Mouse (Mus musculus): Measurements from ENCODE around the gene 1700015F17Rik. TPM values are rescaled to one million over a fixed set of nuclear protein-coding genes. Genes with fewer than 3 reads are reported as not detected.

Gene 1700015F17Rik
- total RNA-seq (2014; rRNA removed) (not detected in 2 replicates), polyA plus RNA-seq (2012; rRNA removed) (not detected in 2 replicates)

DNA sequence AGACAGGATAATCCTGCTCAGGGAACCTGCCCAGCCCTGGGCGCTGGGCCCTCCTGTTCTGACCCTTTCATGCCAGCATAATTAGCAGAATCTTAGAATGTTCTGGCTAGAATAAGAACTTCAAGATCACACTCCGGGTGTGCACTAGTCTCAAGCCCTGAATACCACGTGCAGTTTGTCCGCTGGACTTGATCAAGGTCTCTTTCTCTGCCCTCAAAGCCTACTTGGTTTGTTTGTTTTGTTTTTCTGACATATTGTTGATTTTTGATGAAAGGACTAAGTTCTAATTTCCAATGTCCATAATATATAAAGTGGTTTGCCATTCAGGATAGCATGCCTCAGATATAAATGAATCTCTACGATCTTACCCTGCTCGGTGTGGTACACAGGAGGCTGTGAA is at the start of gene 1700015F17Rik:
TSS of gene 1700015F17Rik (minus strand) at position 101 of the 400 bp plus-strand sequence.
- no peak for DNase-seq (ENCODE audit: extremely low read depth, low read depth, low spot score)
- Histone ChIP-seq H3K27me3 (ENCODE audit: control insufficient read depth, insufficient read depth, low read length) (no peaks in the 10 kb centered on the region), H3K4me3 (ENCODE audit: insufficient read depth, low read depth, low read length) (no peak within 1 kb of the TSS), H3K36me3 (ENCODE audit: control insufficient read depth, insufficient read depth, low read length) (no peaks in the 10 kb centered on the region), H3K79me2 (ENCODE audit: control insufficient read depth, insufficient read depth, low read length) (no peaks in the 10 kb centered on the region), H3K4me1 (ENCODE audit: control insufficient read depth, insufficient read depth, low read length) (no peaks in the 10 kb centered on the region), H3K9ac (ENCODE audit: low read depth, low read length) (no peak within 1 kb of the TSS), H3K27ac (replicated peaks; ENCODE audit: insufficient read depth, low read depth, low read length) (no peak within 1 kb of the TSS)
- no peak for TF ChIP-seq CTCF (IDR thresholded peaks at IDR 0.05; ENCODE audit: low read depth, low read length)
- TF ChIP-seq POLR2A (IDR thresholded peaks at IDR 0.05; ENCODE audit: extremely low read depth, insufficient read depth, low read length): no peak
- 86% methylated on average over 6 of the region's 6 CpGs for WGBS

DNA sequence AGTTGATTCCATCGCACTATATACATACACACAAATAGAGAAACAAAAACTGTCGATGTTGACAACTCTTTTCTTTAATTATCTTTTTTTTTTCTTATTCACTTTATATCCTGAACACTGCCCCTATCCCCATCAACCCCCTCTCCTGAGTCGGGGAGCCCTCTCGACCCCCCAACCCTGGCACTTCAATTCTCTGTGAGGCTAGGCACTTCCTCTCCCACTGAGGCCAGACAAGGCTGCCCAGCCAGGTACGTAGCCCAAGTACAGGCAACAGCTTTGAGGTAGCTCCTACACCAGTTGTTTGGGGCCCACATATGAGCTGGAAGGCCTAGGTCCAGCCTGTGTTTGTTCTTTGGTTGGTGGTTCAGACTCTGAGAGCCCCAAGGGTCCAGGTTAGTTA is 36.5 kb upstream of the 1700015F17Rik start:
- TF ChIP-seq CTCF (IDR thresholded peaks at IDR 0.05; ENCODE audit: low read depth, low read length) (no peak), POLR2A (IDR thresholded peaks at IDR 0.05; ENCODE audit: extremely low read depth, insufficient read depth, low read length) (no peak)
- H3K4me1 ChIP-seq (ENCODE audit: control insufficient read depth, insufficient read depth, low read length): no peaks in the 10 kb centered on the region
- DNase-seq (ENCODE audit: extremely low read depth, low read depth, low spot score): no peak
- no peak overlapping the region for H3K9ac ChIP-seq (ENCODE audit: low read depth, low read length)
- peaks cover 6% of the 10 kb centered on the region; the same call in 1 of the 2 replicates for H3K36me3 ChIP-seq (ENCODE audit: control insufficient read depth, insufficient read depth, low read length)
- no peaks in the 10 kb centered on the region; the same call in 1 of the 2 replicates for H3K79me2 ChIP-seq (ENCODE audit: control insufficient read depth, insufficient read depth, low read length)
- no peaks in the 10 kb centered on the region for H3K27me3 ChIP-seq (ENCODE audit: control insufficient read depth, insufficient read depth, low read length)
- WGBS: 79% methylated on average over 5 of the region's 5 CpGs
- H3K4me3 ChIP-seq (ENCODE audit: insufficient read depth, low read depth, low read length): no peak overlapping the region
- H3K27ac ChIP-seq (replicated peaks; ENCODE audit: insufficient read depth, low read depth, low read length): no peak overlapping the region

DNA sequence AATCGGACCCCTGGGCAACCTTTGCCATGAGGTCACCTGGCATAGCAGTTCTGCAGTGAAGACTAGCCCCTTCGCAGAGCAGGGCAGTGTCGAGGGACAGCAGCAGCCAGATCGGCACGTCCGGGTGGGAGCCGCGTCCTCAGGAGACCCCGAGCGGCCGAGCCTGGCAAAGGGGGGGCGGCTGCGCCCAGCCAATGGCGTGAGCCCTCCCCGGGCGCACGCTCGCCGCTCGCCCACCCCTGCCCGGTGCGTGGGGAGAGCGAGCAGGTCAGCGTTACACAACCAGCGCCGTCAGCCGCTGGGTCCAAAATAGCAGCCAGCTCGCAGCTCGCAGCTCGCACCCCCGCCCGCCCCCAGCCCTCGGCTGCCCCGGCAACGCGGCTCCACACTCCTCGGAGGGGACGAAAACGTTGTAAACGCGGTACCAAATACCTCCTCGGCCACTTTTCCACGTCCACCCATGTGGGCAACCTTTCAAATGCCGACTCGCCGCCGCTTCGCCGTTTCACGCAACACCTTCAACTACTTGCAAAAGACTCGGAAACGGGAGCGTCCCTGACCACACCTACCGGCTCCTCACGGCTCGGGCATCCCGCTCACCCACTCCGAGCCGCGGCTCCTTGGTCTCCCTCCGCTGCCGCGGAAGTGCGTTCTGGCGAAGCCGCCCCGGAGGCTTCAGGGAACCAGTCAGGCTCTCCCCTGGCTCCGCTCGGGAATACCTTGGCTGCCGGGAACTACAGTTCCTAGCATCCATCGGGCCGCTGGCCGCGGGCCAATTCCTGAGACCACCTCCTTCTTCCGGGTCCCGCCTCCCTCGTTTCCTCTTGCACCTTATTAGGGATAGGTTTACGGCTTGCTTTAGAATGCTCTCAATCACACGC is 35.5 kb upstream of the 1700015F17Rik start, which contains the start of gene Cldn12:
TSS of gene Cldn12 (minus strand) at position 763 of the 881 bp plus-strand sequence.
- peak; percentile 67 for TF ChIP-seq POLR2A (IDR thresholded peaks at IDR 0.05; ENCODE audit: extremely low read depth, insufficient read depth, low read length)
- no peak for TF ChIP-seq CTCF (IDR thresholded peaks at IDR 0.05; ENCODE audit: low read depth, low read length)
- H3K9ac ChIP-seq (ENCODE audit: low read depth, low read length): peak within 1 kb of the TSS; percentile 89
- peak within 1 kb of the TSS; percentile 71 for H3K4me3 ChIP-seq (ENCODE audit: insufficient read depth, low read depth, low read length)
- WGBS: under 1% methylated on average over 78 of the region's 79 CpGs
- no peaks in the 10 kb centered on the region for H3K27me3 ChIP-seq (ENCODE audit: control insufficient read depth, insufficient read depth, low read length)
- H3K36me3 ChIP-seq (ENCODE audit: control insufficient read depth, insufficient read depth, low read length): peaks cover 7% of the 10 kb centered on the region; the same call in 1 of the 2 replicates
- no peaks in the 10 kb centered on the region; the same call in 1 of the 2 replicates for H3K79me2 ChIP-seq (ENCODE audit: control insufficient read depth, insufficient read depth, low read length)
- DNase-seq (ENCODE audit: extremely low read depth, low read depth, low spot score): peak; percentile 87
- H3K27ac ChIP-seq (replicated peaks; ENCODE audit: insufficient read depth, low read depth, low read length): peak within 1 kb of the TSS; percentile 94
- H3K4me1 ChIP-seq (ENCODE audit: control insufficient read depth, insufficient read depth, low read length): no peaks in the 10 kb centered on the region

DNA sequence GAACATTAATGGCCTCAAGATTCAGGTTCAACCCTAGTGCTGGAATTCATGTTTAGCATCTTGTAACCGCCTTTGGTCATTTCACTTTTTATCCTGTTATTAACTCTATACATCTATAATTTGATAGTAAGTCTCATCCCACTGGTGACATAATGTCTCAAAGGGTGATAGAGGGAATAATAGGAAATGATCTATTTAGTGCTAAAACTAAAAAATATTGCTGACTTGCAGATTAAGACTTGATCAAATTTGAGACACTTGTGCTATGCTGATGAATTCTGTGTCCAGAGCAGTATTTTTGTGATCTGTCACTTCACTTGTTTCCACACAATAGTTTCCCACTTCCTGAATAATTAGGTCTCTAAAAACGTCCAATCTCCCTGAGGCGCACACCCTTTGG is 32.5 kb upstream of the 1700015F17Rik start:
- WGBS: 91% methylated on average over 3 of the region's 3 CpGs
- no peaks in the 10 kb centered on the region; the same call in 1 of the 2 replicates for H3K79me2 ChIP-seq (ENCODE audit: control insufficient read depth, insufficient read depth, low read length)
- H3K9ac ChIP-seq (ENCODE audit: low read depth, low read length): no peak overlapping the region
- no peak overlapping the region for H3K27ac ChIP-seq (replicated peaks; ENCODE audit: insufficient read depth, low read depth, low read length)
- no peaks in the 10 kb centered on the region for H3K4me1 ChIP-seq (ENCODE audit: control insufficient read depth, insufficient read depth, low read length)
- DNase-seq (ENCODE audit: extremely low read depth, low read depth, low spot score): no peak
- no peak overlapping the region for H3K4me3 ChIP-seq (ENCODE audit: insufficient read depth, low read depth, low read length)
- H3K27me3 ChIP-seq (ENCODE audit: control insufficient read depth, insufficient read depth, low read length): no peaks in the 10 kb centered on the region
- TF ChIP-seq CTCF (IDR thresholded peaks at IDR 0.05; ENCODE audit: low read depth, low read length): no peak
- no peak for TF ChIP-seq POLR2A (IDR thresholded peaks at IDR 0.05; ENCODE audit: extremely low read depth, insufficient read depth, low read length)
- peaks cover 19% of the 10 kb centered on the region for H3K36me3 ChIP-seq (ENCODE audit: control insufficient read depth, insufficient read depth, low read length)

DNA sequence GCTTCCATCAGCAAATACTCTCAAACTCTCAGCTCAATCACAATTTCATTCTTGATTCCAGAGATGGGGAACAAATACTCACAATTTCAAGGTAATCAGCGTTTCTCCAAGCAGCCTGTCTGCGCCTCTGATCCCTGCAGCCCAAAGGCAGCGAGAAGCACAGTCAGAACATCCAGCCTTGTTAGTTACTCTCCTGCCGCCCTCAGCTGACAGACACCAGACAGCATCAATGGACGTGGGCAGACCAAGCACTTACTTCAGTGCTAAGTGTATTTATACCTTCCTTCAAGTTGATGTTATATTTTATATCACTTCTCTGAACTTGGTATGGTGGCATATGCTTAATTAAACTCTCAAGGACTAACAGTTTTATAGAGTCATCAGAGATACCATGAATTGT is 32.0 kb upstream of the 1700015F17Rik start:
- no peaks in the 10 kb centered on the region for H3K27me3 ChIP-seq (ENCODE audit: control insufficient read depth, insufficient read depth, low read length)
- WGBS: 92% methylated on average over 5 of the region's 5 CpGs

More for the DNA sequence above, 32.0 kb upstream of the 1700015F17Rik start:
- Histone ChIP-seq H3K36me3 (ENCODE audit: control insufficient read depth, insufficient read depth, low read length) (peaks cover 22% of the 10 kb centered on the region), H3K4me3 (ENCODE audit: insufficient read depth, low read depth, low read length) (no peak overlapping the region), H3K4me1 (ENCODE audit: control insufficient read depth, insufficient read depth, low read length) (no peaks in the 10 kb centered on the region), H3K79me2 (ENCODE audit: control insufficient read depth, insufficient read depth, low read length) (no peaks in the 10 kb centered on the region; the same call in 1 of the 2 replicates), H3K9ac (ENCODE audit: low read depth, low read length) (no peak overlapping the region), H3K27ac (replicated peaks; ENCODE audit: insufficient read depth, low read depth, low read length) (no peak overlapping the region)
- no peak for DNase-seq (ENCODE audit: extremely low read depth, low read depth, low spot score)
- TF ChIP-seq POLR2A (IDR thresholded peaks at IDR 0.05; ENCODE audit: extremely low read depth, insufficient read depth, low read length) (no peak), CTCF (IDR thresholded peaks at IDR 0.05; ENCODE audit: low read depth, low read length) (no peak)
